Mouse (Mus musculus) stomach, postnatal 0 days (tissue): ENCODE data around the gene Pih1d1.

Experiments used
- CTCF ChIP-seq: IDR thresholded peaks from 2 replicates; pipeline ENCODE4 v1.5.1; 2016; ENCODE audit warnings: antibody characterized with exemption, low read depth, mild to moderate bottlenecking, moderate library complexity
- EP300 ChIP-seq: optimal IDR thresholded peaks from 2 replicates; pipeline ENCODE3; 2016; ENCODE audit warnings: antibody characterized with exemption

DNA sequence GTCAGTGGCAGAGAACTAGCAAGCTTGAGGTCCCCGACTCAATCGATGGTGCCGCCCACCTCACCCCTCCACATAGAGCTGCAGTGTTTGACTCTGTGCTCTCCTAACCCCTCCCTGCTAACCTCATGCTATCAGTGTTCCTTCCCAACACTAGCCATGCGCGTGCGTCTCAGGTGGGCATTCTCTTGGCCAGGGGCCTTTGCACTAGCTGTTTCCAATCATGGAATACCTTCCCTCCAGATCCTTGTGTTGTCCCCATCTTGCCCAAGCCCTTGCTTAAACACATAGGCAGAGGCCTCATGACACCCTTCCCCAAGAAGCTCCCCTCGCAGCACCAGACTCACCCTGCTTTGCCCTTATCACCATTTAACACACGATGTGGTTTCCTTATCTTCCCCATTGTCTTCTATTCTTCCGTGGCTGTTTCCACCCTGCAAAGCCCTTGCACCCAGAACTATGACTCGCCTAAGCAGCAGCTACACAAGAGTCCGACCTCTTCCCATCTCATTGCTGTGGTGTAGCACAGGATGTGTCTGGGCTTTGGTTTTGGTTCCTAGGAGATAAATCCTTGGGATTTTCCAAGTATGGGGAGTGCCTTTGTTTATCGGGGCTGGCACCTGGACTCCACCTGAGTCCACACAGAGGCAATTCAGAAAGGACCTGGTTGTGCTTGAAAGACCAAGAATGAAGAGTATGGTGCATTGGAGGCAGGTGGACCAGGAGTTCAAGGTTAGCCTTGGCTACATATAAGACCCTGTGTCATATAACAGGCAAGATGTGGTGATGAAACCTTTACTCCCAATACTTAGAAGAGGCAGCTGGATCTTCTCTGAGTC, 16.7 kb upstream of the Pih1d1 start:
- TF ChIP-seq CTCF (no peak), EP300 (no peak)
